Mouse (Mus musculus) testis, postnatal 14 days (tissue): Measurements from ENCODE around the gene Dhx30.
"Not testable (repeated sequence)": the region's sequence is repeated elsewhere in the genome, so short reads cannot be mapped to it uniquely, and the experiment has no call there.

ENCODE experiments used
- DNase-seq: peaks from one replicate; pipeline ENCODE4 v3.0.0; 2021; ENCODE audit warnings: low spot score

The Dhx30 gene

GRCm38 (mm10) chr9:110117779-110118139, at the start of gene Dhx30:
TSS of gene Dhx30 (minus strand) at chr9:110117830.
- DNase-seq, result no peak

GRCm38 (mm10) chr9:110163071-110163470, 45.4 kb upstream of the Dhx30 start:
- DNase-seq, result no peak

GRCm38 (mm10) chr9:110162441-110162840, 44.8 kb upstream of the Dhx30 start:
- no peak for DNase-seq

DNA sequence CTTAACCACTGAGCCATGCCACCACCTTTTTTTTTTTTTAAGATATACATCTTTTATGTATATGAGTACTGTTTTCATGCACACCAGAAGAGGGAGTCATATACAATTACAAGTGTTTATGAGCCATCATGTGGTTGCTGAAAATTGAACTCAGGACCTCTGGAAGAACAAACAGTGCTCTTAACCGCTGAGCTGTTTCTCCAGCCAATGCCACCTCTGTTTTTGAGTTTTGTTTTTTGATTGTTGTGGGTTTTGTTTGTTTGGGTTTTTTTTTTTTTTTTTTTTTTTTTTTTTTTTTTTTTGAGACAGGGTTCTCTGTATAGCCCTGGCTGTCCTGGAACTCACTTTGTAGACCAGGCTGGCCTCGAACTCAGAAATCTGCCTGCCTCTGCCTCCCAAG, 42.9 kb upstream of the Dhx30 start:
- DNase-seq, result not testable (repeated sequence)

DNA sequence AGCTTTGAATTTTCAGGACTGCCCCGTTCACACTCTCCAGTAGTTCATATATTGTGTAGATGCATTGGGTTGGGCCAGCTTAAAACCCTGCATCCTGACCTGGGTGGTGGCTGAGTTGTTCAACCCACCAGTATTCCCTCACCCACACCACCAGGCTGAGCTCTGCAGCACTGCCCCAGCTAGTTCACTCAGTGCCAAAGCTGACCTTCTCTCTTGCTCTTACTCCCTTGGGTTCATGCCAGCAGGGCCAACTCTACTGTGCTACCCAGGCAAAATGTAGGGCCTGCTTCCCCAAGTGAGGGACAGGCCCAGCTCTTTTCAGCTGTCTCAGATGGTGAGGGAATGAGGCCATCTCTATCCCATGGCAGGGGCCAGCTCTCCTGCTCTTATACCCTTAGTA, 41.4 kb upstream of the Dhx30 start:
- peak; percentile 19 for DNase-seq

GRCm38 (mm10) chr9:110148598-110148997, 31.0 kb upstream of the Dhx30 start:
- DNase-seq, result no peak

DNA sequence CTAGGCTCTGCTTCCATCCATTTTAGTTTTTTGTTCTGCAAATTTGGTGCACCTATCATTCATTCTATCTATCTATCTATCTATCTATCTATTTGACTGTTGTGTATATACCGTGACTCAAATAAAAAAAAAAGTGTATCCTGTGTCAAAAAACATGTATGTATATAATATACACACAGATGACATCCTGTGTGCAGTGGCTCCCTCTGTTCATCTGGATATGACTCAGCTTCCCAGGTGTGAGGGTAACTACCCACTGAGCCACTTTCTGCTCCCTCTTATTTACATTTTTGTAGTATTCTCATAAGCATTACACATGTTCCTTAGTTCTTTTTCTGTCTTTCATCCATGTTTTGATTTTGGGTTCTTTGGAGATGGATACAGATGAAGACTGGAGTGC, 24.5 kb upstream of the Dhx30 start:
- DNase-seq, result no peak

GRCm38 (mm10) chr9:110139119-110139518, 21.5 kb upstream of the Dhx30 start:
- no peak for DNase-seq

GRCm38 (mm10) chr9:110134176-110134575, 16.5 kb upstream of the Dhx30 start:
- DNase-seq, result no peak

DNA sequence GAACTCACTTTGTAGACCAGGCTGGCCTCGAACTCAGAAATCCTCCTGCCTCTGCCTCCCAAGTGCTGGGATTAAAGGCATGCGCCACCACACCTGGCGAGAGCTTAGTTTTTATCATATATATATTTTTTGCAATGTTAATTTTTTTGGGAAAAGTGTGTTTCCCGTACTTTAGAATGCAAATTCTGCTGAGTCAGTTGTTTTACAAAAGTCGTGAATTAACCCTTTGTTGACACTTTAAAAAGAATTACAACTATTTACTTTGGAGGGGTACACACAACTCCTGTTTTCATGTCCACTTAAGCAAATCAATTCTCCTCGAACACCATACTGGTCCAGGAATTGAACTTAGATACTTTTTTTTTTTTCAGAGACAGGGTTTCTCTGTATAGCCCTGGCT, 15.3 kb upstream of the Dhx30 start:
- no peak for DNase-seq

DNA sequence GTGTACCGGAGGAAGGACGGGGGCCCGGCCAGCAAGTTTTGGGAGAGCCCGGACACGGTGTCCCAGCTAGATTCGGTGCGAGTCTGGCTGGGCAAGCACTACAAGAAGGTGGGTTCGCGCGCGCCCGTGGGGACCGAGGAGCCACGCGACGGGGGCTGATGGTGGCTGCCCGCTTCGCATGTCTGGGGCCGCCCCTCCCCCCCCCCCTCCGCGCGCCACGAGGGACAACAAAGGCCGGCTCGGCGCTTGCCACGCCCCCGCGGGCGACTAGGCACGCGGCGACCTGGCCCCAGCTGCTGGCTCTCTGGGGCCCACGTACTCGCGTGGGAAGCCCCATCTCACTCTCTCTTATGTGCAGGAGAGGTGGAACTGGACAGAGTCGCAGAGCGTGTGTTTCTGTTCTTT, 14.6 kb upstream of the Dhx30 start:
- no peak for DNase-seq

- DNase-seq, result peak; percentile 100
Measured at GRCm38 (mm10) chr9:110131525-110132197, 14.0 kb upstream of the Dhx30 start.

GRCm38 (mm10) chr9:110130896-110131524, 13.4 kb upstream of the Dhx30 start:
- no peak for DNase-seq

DNA sequence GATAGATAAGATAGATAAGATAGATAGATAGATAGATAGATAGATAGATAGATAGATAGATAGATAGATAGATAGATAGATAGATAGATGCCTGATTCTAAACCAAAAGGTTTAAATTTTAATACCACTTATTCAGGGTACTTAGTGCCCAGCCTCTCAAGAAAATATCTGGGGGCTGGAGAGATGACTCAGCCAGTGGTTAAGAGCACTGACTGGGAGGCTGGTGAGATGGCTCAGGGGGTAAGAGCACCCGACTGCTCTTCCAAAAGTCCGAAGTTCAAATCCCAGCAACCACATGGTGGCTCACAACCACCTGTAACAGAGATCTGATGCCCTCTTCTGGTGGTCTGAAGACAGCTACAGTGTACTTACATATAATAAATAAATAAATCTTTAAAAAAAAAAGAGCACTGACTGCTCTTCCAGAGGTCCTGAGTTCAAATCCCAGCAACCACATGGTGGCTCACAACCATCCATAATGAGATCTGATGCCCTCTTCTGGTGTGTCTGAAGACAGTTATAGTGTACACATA, 6.4 kb upstream of the Dhx30 start:
- not testable (repeated sequence) for DNase-seq

- DNase-seq, result no peak
Measured at GRCm38 (mm10) chr9:110123322-110123721, 5.7 kb upstream of the Dhx30 start.

- DNase-seq, result no peak
Measured at GRCm38 (mm10) chr9:110121424-110121823, 3.8 kb upstream of the Dhx30 start.

- DNase-seq, result no peak
Measured at GRCm38 (mm10) chr9:110118249-110118648, 619 bp upstream of the Dhx30 start.

- peak; percentile 91 for DNase-seq
Measured at GRCm38 (mm10) chr9:110116977-110117778, 452 bp downstream of the Dhx30 start, which contains the start of gene Smarcc1. TSS of gene Smarcc1 (plus strand) at chr9:110117708.

DNA sequence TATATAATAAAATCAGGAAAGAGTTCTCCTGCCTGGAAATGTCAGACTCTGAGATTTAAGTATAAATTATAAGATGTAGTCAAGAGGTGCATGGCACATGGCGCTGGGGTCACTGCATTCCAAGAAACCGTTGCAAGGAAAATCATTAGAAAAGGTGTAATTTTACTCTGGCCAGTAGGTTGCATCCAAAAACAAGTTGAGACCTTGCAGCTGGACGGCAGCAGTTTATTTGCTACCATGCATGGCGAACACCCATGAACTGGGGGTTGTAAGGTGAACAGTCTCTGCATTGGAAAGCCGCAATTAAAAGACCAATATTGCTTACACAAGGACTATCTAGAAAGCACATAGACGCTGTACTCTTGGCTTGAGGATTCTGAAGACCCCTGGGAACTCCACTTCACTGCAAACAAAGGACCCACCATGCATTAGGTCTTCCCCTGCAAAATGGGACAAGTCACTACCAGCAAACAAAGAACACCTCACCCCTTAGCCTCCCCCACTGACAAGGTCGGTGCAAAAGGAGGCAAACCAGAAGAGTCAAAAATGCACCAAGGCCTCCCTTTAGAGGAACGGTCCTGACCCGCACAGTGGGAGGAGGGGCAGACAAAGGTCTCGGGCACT, 1.2 kb downstream of the Dhx30 start:
- no peak for DNase-seq

DNA sequence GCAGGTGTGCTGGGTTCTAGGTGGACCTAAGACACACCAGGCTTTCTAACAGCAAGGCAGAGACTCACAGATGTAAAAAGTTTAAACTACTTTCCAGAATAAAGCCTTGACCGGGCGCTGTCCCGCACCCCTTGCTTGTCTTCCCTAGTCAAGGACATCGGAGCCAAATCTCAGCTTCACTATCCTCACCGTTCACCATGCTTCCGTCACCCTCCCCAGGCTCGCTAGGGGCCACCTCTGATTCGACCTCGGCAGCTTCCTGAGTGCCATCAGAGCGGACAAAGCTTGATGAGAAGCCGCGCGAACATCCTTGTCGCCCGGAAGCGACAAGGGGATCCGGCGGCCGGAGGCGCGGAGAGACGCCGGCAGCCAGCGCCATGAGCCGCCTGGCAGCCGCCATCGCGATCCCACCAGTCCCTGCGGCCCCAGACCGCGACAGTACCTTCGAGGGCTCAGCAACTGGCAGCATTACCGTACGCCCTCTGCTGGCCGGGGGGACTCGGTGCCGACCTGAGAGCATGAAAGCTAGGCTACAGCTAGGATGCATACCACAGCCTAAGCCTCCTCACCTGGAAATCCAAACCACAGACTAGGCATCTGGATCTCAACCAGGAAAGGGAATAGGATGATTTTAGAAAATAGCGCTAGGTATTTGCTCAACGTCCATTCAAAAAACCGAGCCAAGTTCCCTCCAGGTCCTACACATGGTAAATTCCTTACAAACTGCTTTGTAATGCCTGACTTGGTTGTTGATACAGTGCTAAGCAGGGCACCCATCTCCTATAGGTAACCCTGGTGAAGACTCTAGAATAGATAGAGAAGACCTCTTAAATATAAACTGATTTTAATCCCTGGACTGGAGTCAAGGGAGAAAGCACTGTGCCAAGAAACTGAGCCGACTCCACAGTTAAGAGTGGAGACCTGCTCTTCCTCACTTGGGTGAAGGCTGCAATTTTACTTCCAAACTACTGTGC, 16.7 kb downstream of the Dhx30 start:
- DNase-seq, result peak; percentile 90

DNA sequence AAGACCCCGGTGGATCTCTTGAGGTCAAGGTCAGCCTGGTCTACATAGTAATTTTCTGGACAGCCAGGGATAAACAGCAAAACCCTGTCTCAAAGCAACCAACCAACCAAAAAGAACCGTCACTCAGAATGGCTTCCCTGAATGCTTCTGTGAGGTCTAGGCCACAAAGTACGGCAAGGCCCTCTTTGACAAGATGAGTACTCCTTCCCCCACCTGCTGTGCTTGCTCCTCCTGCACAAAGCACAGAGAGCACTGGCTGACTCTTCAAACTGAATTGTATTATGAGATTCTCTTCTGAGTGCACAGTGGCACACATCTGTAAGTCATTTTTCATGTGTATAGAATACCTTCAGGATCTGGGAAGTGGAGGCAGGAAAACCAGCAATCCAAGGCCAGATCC, 19.8 kb downstream of the Dhx30 start:
- DNase-seq, result no peak
